Mouse (Mus musculus) erythroblast, embryonic 14.5 days (primary cell): ENCODE results near the gene Eva1c.

ENCODE experiments used
- GATA1 ChIP-seq: IDR thresholded peaks from 2 replicates; pipeline ENCODE4 v1.6.1; 2012; ENCODE audit warnings: low read length, inconsistent platforms, mixed read lengths
- TAL1 ChIP-seq: IDR thresholded peaks from 3 replicates; pipeline ENCODE4 v1.6.1; 2012; ENCODE audit warnings: low read length, inconsistent platforms, mixed read lengths

DNA sequence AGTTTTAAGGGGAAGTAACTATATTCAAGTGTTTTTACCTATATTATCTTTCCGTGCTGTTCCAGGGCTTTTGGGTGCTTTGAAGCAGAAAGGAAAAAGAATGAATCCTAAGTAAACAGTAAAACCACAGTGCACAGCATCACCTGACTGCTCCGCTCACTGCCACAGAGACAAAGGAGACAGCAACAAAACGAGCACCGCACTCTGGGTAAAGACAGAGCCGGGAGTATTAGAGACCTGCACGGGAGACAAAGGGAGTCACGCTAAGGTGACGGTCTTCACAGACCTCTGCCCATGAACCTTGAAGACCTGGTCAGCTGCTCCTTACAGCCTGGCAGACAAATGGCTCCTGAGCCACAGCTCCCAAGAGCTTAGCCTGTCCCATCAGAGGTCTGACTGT lies 120.5 kb downstream of the Eva1c start:
- TF ChIP-seq TAL1: no peak
- TF ChIP-seq GATA1: no peak
